Mouse (Mus musculus): ENCODE results near the gene Ttc21a. TPM values are rescaled to one million over a fixed set of nuclear protein-coding genes. Genes with fewer than 3 reads are reported as not detected.

Ttc21a gene
- polyA plus RNA-seq (2015; fragmentation: Nextera tagmentation; extraction: Ambion mirVana): 0.04 TPM in 2 replicates

GRCm38 (mm10) chr9:119937005-119937773 lies at the start of gene Ttc21a, which contains the start of gene Gorasp1:
Gene Ttc21a (plus strand): TSS chr9:119937606.
Gene Gorasp1 (minus strand): TSS chr9:119937565.
- TF ChIP-seq EP300 (optimal IDR thresholded peaks at IDR 0.05): no peak
- TF ChIP-seq CTCF (IDR thresholded peaks at IDR 0.05; ENCODE audit: low read depth): no peak
- no peaks in the 10 kb centered on the region for H3K4me1 ChIP-seq (replicated peaks; ENCODE audit: control insufficient read depth, insufficient read depth)
- DNase-seq (ENCODE audit: low spot score): peak; percentile 96
- ATAC-seq (ENCODE audit: low FRiP score, low TSS enrichment): peak; percentile 90
- WGBS: 2% methylated on average over 40 of the region's 40 CpGs
- no peaks in the 10 kb centered on the region for H3K9me3 ChIP-seq (ENCODE audit: control insufficient read depth, low read length)
- H3K36me3 ChIP-seq (ENCODE audit: control insufficient read depth, insufficient read depth, low read length): no peaks in the 10 kb centered on the region
- H3K4me2 ChIP-seq (replicated peaks; ENCODE audit: low read depth): peak within 1 kb of the TSS; percentile 91
- peak within 1 kb of the TSS; percentile 84 for H3K9ac ChIP-seq (ENCODE audit: low read length)
- H3K27me3 ChIP-seq (ENCODE audit: control insufficient read depth, insufficient read depth, low read length): no peaks in the 10 kb centered on the region
- H3K4me3 ChIP-seq (ENCODE audit: low read depth, low read length): peak within 1 kb of the TSS; percentile 74
- H3K27ac ChIP-seq (replicated peaks): peak within 1 kb of the TSS; percentile 90

- DNase-seq (ENCODE audit: low spot score) (no peak), ATAC-seq (ENCODE audit: low FRiP score, low TSS enrichment) (no peak)
- H3K27me3 ChIP-seq (ENCODE audit: control insufficient read depth, insufficient read depth, low read length): no peaks in the 10 kb centered on the region
- H3K4me1 ChIP-seq (replicated peaks; ENCODE audit: control insufficient read depth, insufficient read depth): no peaks in the 10 kb centered on the region
- H3K27ac ChIP-seq (replicated peaks): no peak overlapping the region
- WGBS: 57% methylated on average over 2 of the region's 2 CpGs
- no peaks in the 10 kb centered on the region for H3K9me3 ChIP-seq (ENCODE audit: control insufficient read depth, low read length)
- H3K36me3 ChIP-seq (ENCODE audit: control insufficient read depth, insufficient read depth, low read length): no peaks in the 10 kb centered on the region
- no peak for TF ChIP-seq CTCF (IDR thresholded peaks at IDR 0.05; ENCODE audit: low read depth)
- no peak for TF ChIP-seq EP300 (optimal IDR thresholded peaks at IDR 0.05)
- no peak overlapping the region for H3K4me3 ChIP-seq (ENCODE audit: low read depth, low read length)
- no peak overlapping the region for H3K4me2 ChIP-seq (replicated peaks; ENCODE audit: low read depth)
- H3K9ac ChIP-seq (ENCODE audit: low read length): no peak overlapping the region
These were observed 48.6 kb upstream of the Ttc21a start for GRCm38 (mm10) chr9:119888843-119889246.

GRCm38 (mm10) chr9:119889446-119889845 lies 48.0 kb upstream of the Ttc21a start:
- H3K9ac ChIP-seq (ENCODE audit: low read length): no peak overlapping the region
- no peak overlapping the region for H3K27ac ChIP-seq (replicated peaks)
- 86% methylated on average over 9 of the region's 9 CpGs for WGBS
- no peak for DNase-seq (ENCODE audit: low spot score)
- no peak for ATAC-seq (ENCODE audit: low FRiP score, low TSS enrichment)
- no peak overlapping the region for H3K4me3 ChIP-seq (ENCODE audit: low read depth, low read length)
- H3K27me3 ChIP-seq (ENCODE audit: control insufficient read depth, insufficient read depth, low read length): no peaks in the 10 kb centered on the region
- no peak overlapping the region for H3K4me2 ChIP-seq (replicated peaks; ENCODE audit: low read depth)
- no peaks in the 10 kb centered on the region for H3K4me1 ChIP-seq (replicated peaks; ENCODE audit: control insufficient read depth, insufficient read depth)
- H3K36me3 ChIP-seq (ENCODE audit: control insufficient read depth, insufficient read depth, low read length): no peaks in the 10 kb centered on the region
- no peaks in the 10 kb centered on the region for H3K9me3 ChIP-seq (ENCODE audit: control insufficient read depth, low read length)
- TF ChIP-seq EP300 (optimal IDR thresholded peaks at IDR 0.05) (no peak), CTCF (IDR thresholded peaks at IDR 0.05; ENCODE audit: low read depth) (no peak)

GRCm38 (mm10) chr9:119890692-119891091 lies 46.7 kb upstream of the Ttc21a start:
- Histone ChIP-seq H3K4me2 (replicated peaks; ENCODE audit: low read depth) (no peak overlapping the region), H3K9ac (ENCODE audit: low read length) (no peak overlapping the region), H3K27me3 (ENCODE audit: control insufficient read depth, insufficient read depth, low read length) (no peaks in the 10 kb centered on the region), H3K9me3 (ENCODE audit: control insufficient read depth, low read length) (no peaks in the 10 kb centered on the region), H3K27ac (replicated peaks) (no peak overlapping the region), H3K4me1 (replicated peaks; ENCODE audit: control insufficient read depth, insufficient read depth) (no peaks in the 10 kb centered on the region; the same call in 1 of the 2 replicates), H3K36me3 (ENCODE audit: control insufficient read depth, insufficient read depth, low read length) (no peaks in the 10 kb centered on the region), H3K4me3 (ENCODE audit: low read depth, low read length) (no peak overlapping the region)
- no peak for DNase-seq (ENCODE audit: low spot score)
- ATAC-seq (ENCODE audit: low FRiP score, low TSS enrichment): no peak
- TF ChIP-seq CTCF (IDR thresholded peaks at IDR 0.05; ENCODE audit: low read depth) (peak; percentile 80), EP300 (optimal IDR thresholded peaks at IDR 0.05) (no peak)
- 44% methylated on average over 2 of the region's 2 CpGs for WGBS

- Histone ChIP-seq H3K9me3 (ENCODE audit: control insufficient read depth, low read length) (no peaks in the 10 kb centered on the region), H3K9ac (ENCODE audit: low read length) (peak overlapping the region; percentile 86; the same call in 1 of the 2 replicates), H3K27me3 (ENCODE audit: control insufficient read depth, insufficient read depth, low read length) (no peaks in the 10 kb centered on the region), H3K4me2 (replicated peaks; ENCODE audit: low read depth) (no peak overlapping the region), H3K4me1 (replicated peaks; ENCODE audit: control insufficient read depth, insufficient read depth) (peaks cover 4% of the 10 kb centered on the region; the same call in 1 of the 2 replicates), H3K27ac (replicated peaks) (no peak overlapping the region), H3K4me3 (ENCODE audit: low read depth, low read length) (no peak overlapping the region), H3K36me3 (ENCODE audit: control insufficient read depth, insufficient read depth, low read length) (no peaks in the 10 kb centered on the region)
- 76% methylated on average over 5 of the region's 5 CpGs for WGBS
- ATAC-seq (ENCODE audit: low FRiP score, low TSS enrichment) (no peak), DNase-seq (ENCODE audit: low spot score) (no peak)
- TF ChIP-seq EP300 (optimal IDR thresholded peaks at IDR 0.05) (no peak), CTCF (IDR thresholded peaks at IDR 0.05; ENCODE audit: low read depth) (no peak)
These were observed 43.5 kb upstream of the Ttc21a start for GRCm38 (mm10) chr9:119893881-119894280.

Data from stomach, postnatal 0 days (tissue).